In the genomic region with DNA sequence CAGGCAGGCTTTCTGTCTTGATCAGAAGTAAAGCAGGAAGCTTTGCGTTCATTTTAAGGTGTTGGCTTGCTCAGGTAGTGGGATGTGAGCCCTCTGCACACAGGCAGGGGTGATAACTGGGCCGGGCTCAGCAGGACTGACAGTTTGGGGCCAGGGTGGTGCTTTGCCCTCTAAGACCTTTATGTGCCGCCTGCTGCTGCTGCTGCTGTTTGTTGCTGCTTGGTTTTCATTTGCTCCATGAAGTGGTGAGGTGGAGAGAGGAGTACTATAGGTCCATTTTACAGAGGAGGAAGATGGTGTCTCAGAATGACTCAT, we compare ENCODE assay signal across 16 mouse cellular contexts. TPM values are rescaled to one million over a fixed set of nuclear protein-coding genes. Genes with fewer than 3 reads are reported as not detected.
DNase-seq lines count a peak whose midpoint lies in the region; ATAC-seq and TF ChIP-seq lines count a peak whose summit lies in the region.
"Had no signal": no experiment of that assay in that cellular context is flagged by ENCODE, and none has a peak within 500 bp of the region (broad histone marks: within the 10 kb centered on the region; RNA-seq: fewer than 3 reads in every experiment).

No protein-coding gene starts in this region.

- H3K4me3 ChIP-seq in heart, embryonic 12.5 days, result no peak overlapping the region
- peak overlapping the region; percentile 66; the same call in 1 of the 2 replicates for H3K4me3 ChIP-seq in G1E (ENCODE audit: low read depth, low read length)
- H3K4me3 ChIP-seq in embryonic facial prominence, embryonic 15.5 days (replicated peaks), result no peak overlapping the region
- peak overlapping the region; percentile 43 for H3K4me3 ChIP-seq in liver, embryonic 13.5 days (replicated peaks)
- H3K4me3 ChIP-seq in kidney, embryonic 15.5 days (replicated peaks), result no peak overlapping the region

- ATAC-seq in heart, embryonic 12.5 days (ENCODE audit: insufficient number of reproducible peaks, low FRiP score), result peak; percentile 41; the same call in 1 of the 2 replicates
- no peak for ATAC-seq in G1E (ENCODE audit: extremely low read depth, insufficient number of reproducible peaks, low FRiP score, poor library complexity, severe bottlenecking)
- ATAC-seq in embryonic facial prominence, embryonic 15.5 days (ENCODE audit: insufficient number of reproducible peaks, low FRiP score, low TSS enrichment, low read depth), result no peak
- peak; percentile 46 for ATAC-seq in liver, embryonic 13.5 days (ENCODE audit: low read depth)
- no peak for ATAC-seq in kidney, embryonic 15.5 days (replicated peaks; ENCODE audit: low FRiP score)
- ATAC-seq: activated CD4-positive, CD25-positive, alpha-beta regulatory T cell, adult 4 months; forebrain, postnatal 0 days had no signal

- H3K9ac ChIP-seq in heart, embryonic 12.5 days, result no peak overlapping the region
- H3K9ac ChIP-seq in embryonic facial prominence, embryonic 15.5 days, result no peak overlapping the region
- H3K9ac ChIP-seq in liver, embryonic 13.5 days, result peak overlapping the region; percentile 78
- H3K9ac ChIP-seq in kidney, embryonic 15.5 days, result no peak overlapping the region
- H3K9ac ChIP-seq: forebrain, postnatal 0 days had no signal

- H3K4me1 ChIP-seq in heart, embryonic 12.5 days (replicated peaks), result peaks cover 37% of the 10 kb centered on the region
- peaks cover 84% of the 10 kb centered on the region for H3K4me1 ChIP-seq in G1E (ENCODE audit: insufficient read depth, low read depth, low read length)
- H3K4me1 ChIP-seq in embryonic facial prominence, embryonic 15.5 days, result no peaks in the 10 kb centered on the region
- peaks cover 100% of the 10 kb centered on the region for H3K4me1 ChIP-seq in liver, embryonic 13.5 days (replicated peaks)
- peaks cover 13% of the 10 kb centered on the region for H3K4me1 ChIP-seq in kidney, embryonic 15.5 days

- TF ChIP-seq CTCF in G1E (IDR thresholded peaks at IDR 0.05; ENCODE audit: low read depth, low read length), result no peak

- peak overlapping the region; percentile 6 for H3K4me2 ChIP-seq in heart, embryonic 12.5 days
- H3K4me2 ChIP-seq in embryonic facial prominence, embryonic 15.5 days (replicated peaks), result no peak overlapping the region
- H3K4me2 ChIP-seq in liver, embryonic 13.5 days, result peak overlapping the region; percentile 71
- no peak overlapping the region for H3K4me2 ChIP-seq in kidney, embryonic 15.5 days

- H3K27ac ChIP-seq in heart, embryonic 12.5 days (ENCODE audit: poor library complexity, severe bottlenecking), result peak overlapping the region; percentile 67
- H3K27ac ChIP-seq in embryonic facial prominence, embryonic 15.5 days (replicated peaks), result 0 out of 2 replicates have a peak overlapping the region, but pooled peaks have one; percentile 22
- H3K27ac ChIP-seq in liver, embryonic 13.5 days, result peak overlapping the region; percentile 99
- no peak overlapping the region for H3K27ac ChIP-seq in kidney, embryonic 15.5 days

- WGBS in heart, embryonic 12.5 days, result 52% methylated on average over 3 of the region's 3 CpGs
- WGBS in embryonic facial prominence, embryonic 15.5 days, result 76% methylated on average over 3 of the region's 3 CpGs
- 20% methylated on average over 3 of the region's 3 CpGs for WGBS in liver, embryonic 13.5 days (ENCODE audit: insufficient replicate concordance)
- 81% methylated on average over 3 of the region's 3 CpGs for WGBS in kidney, embryonic 15.5 days

- H3K9me3 ChIP-seq in heart, embryonic 12.5 days (replicated peaks), result no peaks in the 10 kb centered on the region
- H3K9me3 ChIP-seq in G1E (replicated peaks), result no peaks in the 10 kb centered on the region
- H3K9me3 ChIP-seq in embryonic facial prominence, embryonic 15.5 days (replicated peaks), result no peaks in the 10 kb centered on the region
- no peaks in the 10 kb centered on the region for H3K9me3 ChIP-seq in liver, embryonic 13.5 days (replicated peaks)
- H3K9me3 ChIP-seq in kidney, embryonic 15.5 days (replicated peaks), result no peaks in the 10 kb centered on the region

- DNase-seq in heart, adult 18-20 months, result no peak
- no peak for DNase-seq in G1E (ENCODE audit: low spot score)
- DNase-seq in liver, embryonic 13.5 days, result peak; percentile 51
- no peak for DNase-seq in urinary bladder, postnatal 25 days (ENCODE audit: low spot score)
- no peak for DNase-seq in cerebellum, adult 8-10 months
- DNase-seq: cerebellum, postnatal 10 days; forebrain, postnatal 0 days; gastrocnemius, postnatal 36 days; layer of hippocampus, adult 9-11 months; left cerebral cortex, postnatal 4 days; lung, postnatal 4 days; retina, postnatal 1 day had no signal

- H3K36me3 ChIP-seq in heart, embryonic 12.5 days, result no peaks in the 10 kb centered on the region
- H3K36me3 ChIP-seq in G1E (replicated peaks), result peaks cover 28% of the 10 kb centered on the region
- no peaks in the 10 kb centered on the region for H3K36me3 ChIP-seq in embryonic facial prominence, embryonic 15.5 days
- H3K36me3 ChIP-seq in liver, embryonic 13.5 days, result no peaks in the 10 kb centered on the region
- H3K36me3 ChIP-seq in kidney, embryonic 15.5 days, result no peaks in the 10 kb centered on the region

- H3K27me3 ChIP-seq in heart, embryonic 12.5 days (replicated peaks), result no peaks in the 10 kb centered on the region
- no peaks in the 10 kb centered on the region for H3K27me3 ChIP-seq in G1E (ENCODE audit: insufficient read depth, low read length)
- no peaks in the 10 kb centered on the region for H3K27me3 ChIP-seq in embryonic facial prominence, embryonic 15.5 days
- no peaks in the 10 kb centered on the region for H3K27me3 ChIP-seq in liver, embryonic 13.5 days
- no peaks in the 10 kb centered on the region for H3K27me3 ChIP-seq in kidney, embryonic 15.5 days

RNA-seq across cellular contexts. Expression of a gene that starts 24.6 kb away (rescaled TPM):
- polyA plus RNA-seq in heart, embryonic 12.5 days (2016; fragmentation: Nextera tagmentation; extraction: Ambion mirVana), result 6.4 and 8.1 TPM in 2 replicates
- 1 to 10 TPM; 4.0 to 4.9 TPM for total RNA-seq in heart, adult 18-20 months (2021)
- total RNA-seq in G1E (2014; fragmentation: Nextera tagmentation) (7.5 and 9.7 TPM in 2 replicates), G1E (2017) (24.4 TPM in 2 replicates)
- polyA plus RNA-seq in G1E (2012), result 9.8 and 10.3 TPM in 2 replicates
- 17.1 and 18.0 TPM in 2 replicates for polyA plus RNA-seq in embryonic facial prominence, embryonic 15.5 days (2015; fragmentation: Nextera tagmentation; extraction: Ambion mirVana)
- polyA plus RNA-seq in liver, embryonic 13.5 days (2015; fragmentation: Nextera tagmentation; extraction: Ambion mirVana), result 20.5 and 23.8 TPM in 2 replicates
- polyA plus RNA-seq in kidney, embryonic 15.5 days (2015; fragmentation: Nextera tagmentation; extraction: Ambion mirVana), result 4.8 and 6.5 TPM in 2 replicates

RNA-seq across cellular contexts. Expression of a gene that starts 56.2 kb away (rescaled TPM):
- 161 and 176 TPM in 2 replicates for polyA plus RNA-seq in heart, embryonic 12.5 days (2016; fragmentation: Nextera tagmentation; extraction: Ambion mirVana)
- 10 to 100 TPM; 68.7 to 71.3 TPM for total RNA-seq in heart, adult 18-20 months (2021)
- total RNA-seq in G1E (2014; fragmentation: Nextera tagmentation) (176 and 189 TPM in 2 replicates), G1E (2017) (258 and 270 TPM in 2 replicates)
- 15.9 and 30.0 TPM in 2 replicates for polyA plus RNA-seq in G1E (2012)
- polyA plus RNA-seq in embryonic facial prominence, embryonic 15.5 days (2015; fragmentation: Nextera tagmentation; extraction: Ambion mirVana), result 128 and 129 TPM in 2 replicates
- polyA plus RNA-seq in liver, embryonic 13.5 days (2015; fragmentation: Nextera tagmentation; extraction: Ambion mirVana), result 196 and 222 TPM in 2 replicates
- 151 and 165 TPM in 2 replicates for polyA plus RNA-seq in kidney, embryonic 15.5 days (2015; fragmentation: Nextera tagmentation; extraction: Ambion mirVana)

RNA-seq across cellular contexts. Expression of a gene that starts 56.2 kb away (rescaled TPM):
- polyA plus RNA-seq in heart, embryonic 12.5 days (2016; fragmentation: Nextera tagmentation; extraction: Ambion mirVana), result 68.8 and 72.1 TPM in 2 replicates
- 10 to 100 TPM; 27.3 to 27.8 TPM for total RNA-seq in heart, adult 18-20 months (2021)
- 71.3 and 81.1 TPM in 2 replicates for total RNA-seq in G1E (2014; fragmentation: Nextera tagmentation)
- total RNA-seq in G1E (2017), result 230 and 242 TPM in 2 replicates
- 227 and 276 TPM in 2 replicates for polyA plus RNA-seq in G1E (2012)
- 127 and 130 TPM in 2 replicates for polyA plus RNA-seq in embryonic facial prominence, embryonic 15.5 days (2015; fragmentation: Nextera tagmentation; extraction: Ambion mirVana)
- 79.7 and 94.6 TPM in 2 replicates for polyA plus RNA-seq in liver, embryonic 13.5 days (2015; fragmentation: Nextera tagmentation; extraction: Ambion mirVana)
- 137 and 142 TPM in 2 replicates for polyA plus RNA-seq in kidney, embryonic 15.5 days (2015; fragmentation: Nextera tagmentation; extraction: Ambion mirVana)

Comparison
In these comparisons a context has a peak if more than half of its experiments do, and no peak if none do; other contexts are left out.
1. ATAC-seq: peak in heart, embryonic 12.5 days (single experiment) and liver, embryonic 13.5 days (single experiment); none in G1E (single experiment), embryonic facial prominence, embryonic 15.5 days (single experiment) and kidney, embryonic 15.5 days (single experiment).
2. H3K4me2 ChIP-seq: peak in heart, embryonic 12.5 days (single experiment) and liver, embryonic 13.5 days (single experiment); none in embryonic facial prominence, embryonic 15.5 days (single experiment) and kidney, embryonic 15.5 days (single experiment).
3. H3K4me3 ChIP-seq: peak in G1E (single experiment) and liver, embryonic 13.5 days (single experiment); none in heart, embryonic 12.5 days (single experiment), embryonic facial prominence, embryonic 15.5 days (single experiment) and kidney, embryonic 15.5 days (single experiment).